Mouse (Mus musculus) thymus, postnatal 36 days (tissue): ENCODE results near the gene Acot7.

Experiments
- DNase-seq, 2 experiments: peaks; one replicate each; pipeline ENCODE4 v3.0.0; 2022; ENCODE audit warnings: mixed read lengths in 2 of 2

The Acot7 gene

DNA sequence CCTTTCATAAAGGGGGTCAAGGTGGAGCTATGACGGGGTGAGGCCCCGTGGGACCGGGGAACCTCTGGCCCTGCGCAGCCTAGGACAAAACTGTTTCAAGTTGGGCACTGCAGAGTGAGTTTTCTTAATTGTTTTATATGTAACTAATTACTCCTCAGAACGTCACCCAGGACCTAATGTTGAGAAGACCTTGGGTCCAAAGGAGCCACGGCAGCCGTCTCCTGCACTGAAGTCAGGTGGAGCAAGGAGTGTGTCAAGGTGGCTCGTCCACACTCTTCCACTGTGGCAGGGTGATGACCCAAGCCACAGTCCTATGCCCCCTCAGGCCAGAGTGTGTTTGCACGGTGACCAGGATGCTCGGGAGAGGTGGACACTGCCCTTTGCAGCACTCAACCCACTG is 125.2 kb downstream of the Acot7 start:
- DNase-seq, result no peak

DNA sequence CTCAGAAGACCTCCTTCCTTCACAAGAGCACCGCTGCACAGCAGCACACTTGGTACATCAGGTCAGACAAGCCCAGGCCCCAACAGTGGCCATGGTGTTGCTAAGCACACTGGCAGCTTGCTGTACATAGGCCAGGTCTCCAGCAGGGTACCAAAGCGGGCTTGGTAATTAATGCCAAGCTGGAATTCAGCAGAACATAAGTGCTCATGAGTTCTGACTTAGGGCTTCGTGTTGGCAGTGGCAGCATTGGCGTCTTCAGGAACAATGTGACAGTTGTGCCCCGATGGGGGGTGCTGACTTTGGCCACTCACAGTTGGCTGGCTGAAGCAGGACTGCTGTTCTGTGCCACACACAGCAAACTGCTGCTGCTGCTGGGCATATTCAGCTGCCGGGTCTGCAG is 126.8 kb downstream of the Acot7 start:
- no peak for DNase-seq

DNA sequence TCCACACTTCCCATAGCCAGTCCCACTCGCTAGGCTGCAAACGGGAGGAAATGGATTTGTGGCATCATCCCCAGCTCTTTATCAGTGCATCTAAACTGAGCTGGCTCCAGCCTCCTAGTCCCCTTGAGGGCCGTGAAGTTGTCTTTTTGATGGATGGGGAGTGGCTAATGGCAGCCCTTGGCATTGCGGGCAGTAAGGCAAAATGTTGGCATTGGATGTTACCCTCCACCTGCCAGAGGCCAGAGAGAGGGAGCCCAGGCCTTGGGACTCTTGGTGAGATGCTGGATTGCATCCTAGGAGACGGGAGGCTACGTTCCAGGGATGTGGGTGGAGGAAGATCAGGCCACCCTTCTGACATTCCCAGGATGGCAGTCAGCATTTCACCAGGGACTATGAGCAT is 128.1 kb downstream of the Acot7 start:
- DNase-seq, result no peak

DNA sequence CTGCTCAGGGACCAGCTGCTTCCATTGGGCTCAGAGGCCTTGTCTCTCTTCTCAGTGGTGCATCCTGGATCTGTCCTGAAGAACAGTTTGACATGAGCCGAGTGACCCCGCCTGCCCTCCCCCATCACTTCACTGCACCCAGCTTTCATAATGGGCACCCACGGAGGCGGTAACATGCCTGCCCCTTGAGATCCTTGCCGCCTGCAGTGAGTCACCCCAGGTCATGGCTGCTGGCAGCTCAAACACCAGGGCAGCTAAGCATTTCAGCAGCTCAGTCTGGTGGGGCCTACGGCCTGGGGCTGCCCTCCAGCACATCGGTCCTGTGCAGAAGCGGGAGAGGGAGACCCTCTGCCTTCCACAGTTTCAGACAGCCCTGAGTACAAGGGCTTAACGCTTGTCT is 129.6 kb downstream of the Acot7 start:
- no peak for DNase-seq

DNA sequence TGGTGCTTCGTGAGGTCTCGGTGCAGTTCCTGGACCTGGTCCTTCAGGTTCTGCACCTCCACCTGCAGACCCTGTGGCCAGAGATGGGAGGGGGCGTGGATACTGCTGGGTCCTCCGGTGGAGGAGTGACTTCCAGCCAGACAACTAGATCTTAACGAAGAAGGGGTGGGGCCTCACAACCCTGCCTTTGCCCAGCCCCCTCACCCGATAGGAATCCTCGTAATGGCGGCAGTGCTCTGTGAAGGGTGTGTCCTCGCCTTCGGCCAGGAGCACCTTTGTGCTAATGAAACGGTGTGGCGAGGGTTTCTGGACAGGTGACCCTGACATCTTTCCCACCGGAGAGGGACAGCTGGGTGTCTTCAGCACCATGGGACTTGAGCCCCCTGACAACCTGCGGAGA is 134.3 kb downstream of the Acot7 start:
- no peak for DNase-seq

DNA sequence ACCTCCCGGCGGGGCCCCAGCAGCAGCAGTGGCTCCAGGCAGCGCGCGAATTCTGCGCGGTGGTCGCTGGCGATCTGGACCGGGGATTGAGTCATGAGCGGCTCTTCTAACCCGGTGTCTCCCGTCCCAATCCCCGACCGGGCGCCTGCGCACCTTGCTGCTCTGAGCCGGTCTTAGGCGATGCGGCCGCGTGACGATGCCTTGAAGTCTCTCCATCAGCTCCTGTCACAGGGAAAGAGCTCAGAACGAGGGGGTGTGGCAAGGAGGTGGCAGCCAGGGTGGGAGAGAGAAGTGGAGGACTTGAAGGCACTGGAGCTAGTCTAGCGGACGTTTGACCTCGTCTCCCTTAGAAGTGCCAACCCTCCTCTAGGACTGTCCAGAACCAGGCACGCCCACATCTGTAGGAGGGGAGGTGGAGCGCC is 135.3 kb downstream of the Acot7 start:
- DNase-seq, result no peak

DNA sequence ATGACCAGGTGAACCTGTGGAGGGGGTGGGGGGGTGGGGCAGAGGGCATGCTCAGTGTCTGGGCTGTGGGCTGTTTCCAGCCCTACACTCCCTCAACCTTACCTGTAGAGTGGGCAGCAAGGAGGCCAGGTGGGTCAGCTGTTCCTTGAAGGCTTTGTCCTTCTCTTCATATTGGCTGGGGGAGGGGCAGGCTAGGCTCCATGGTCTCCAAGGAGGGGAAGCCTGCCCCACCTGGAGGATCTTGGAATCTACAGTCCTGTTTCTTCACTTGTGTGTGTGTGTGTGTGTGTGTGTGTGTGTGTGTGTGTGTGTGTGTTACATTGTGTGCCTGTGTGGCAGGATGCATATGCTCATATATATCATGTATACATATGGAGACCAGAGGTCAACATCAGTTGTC is 136.0 kb downstream of the Acot7 start:
- no peak for DNase-seq

DNA sequence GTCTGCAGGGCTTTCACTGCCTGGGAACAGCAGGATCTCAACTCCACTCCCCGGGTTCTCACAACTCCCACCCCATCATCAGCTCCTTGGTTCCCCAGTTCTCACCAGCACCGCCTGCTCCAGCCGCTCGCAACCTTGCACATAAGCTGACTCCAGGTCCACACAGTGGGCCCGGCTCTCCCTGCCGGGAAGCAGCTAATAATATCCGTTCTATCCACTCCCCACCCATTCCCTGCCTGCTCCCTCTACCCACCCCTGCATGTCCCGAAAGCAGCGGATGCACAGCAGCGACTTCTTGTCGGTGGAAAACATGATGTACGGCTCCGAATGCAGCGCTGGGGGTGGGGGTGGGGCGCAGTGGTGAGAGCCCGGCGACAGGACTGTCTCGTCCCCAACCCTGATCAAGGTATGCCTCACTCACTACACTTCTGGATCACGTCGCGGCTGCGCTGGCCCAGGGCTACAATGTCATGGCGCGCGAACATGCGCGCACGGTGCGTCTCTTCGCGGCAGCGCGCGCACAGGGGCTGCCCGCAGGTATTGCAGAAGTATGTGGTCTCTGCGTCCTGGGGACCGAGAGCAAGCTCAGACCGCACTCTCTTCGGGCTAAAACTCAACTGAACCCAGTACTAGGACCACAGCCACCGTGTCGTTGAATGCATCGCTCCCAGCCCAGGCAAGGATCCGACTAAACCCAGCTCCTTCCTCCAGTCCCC is 137.7 kb downstream of the Acot7 start:
- no peak for DNase-seq

DNA sequence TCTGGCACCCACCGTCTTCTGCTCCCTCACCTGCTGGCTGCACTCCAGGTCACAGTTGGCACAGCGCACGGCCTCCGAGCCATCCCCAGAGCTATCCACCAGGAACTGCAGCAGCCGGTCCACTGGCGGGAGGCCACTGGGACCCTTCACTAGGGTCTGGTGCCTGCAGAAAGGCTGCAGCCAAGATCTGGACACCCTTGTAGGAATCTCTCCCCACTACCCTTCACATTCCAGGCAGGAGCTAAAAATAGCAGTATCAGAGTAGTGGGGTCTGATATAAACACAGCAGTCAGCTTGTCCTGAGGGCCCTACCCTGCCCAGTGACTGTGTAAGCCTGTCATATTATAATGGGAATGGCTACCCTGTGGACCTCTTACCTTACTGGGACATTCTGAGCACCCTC is 139.7 kb downstream of the Acot7 start:
- DNase-seq, result no peak

DNA sequence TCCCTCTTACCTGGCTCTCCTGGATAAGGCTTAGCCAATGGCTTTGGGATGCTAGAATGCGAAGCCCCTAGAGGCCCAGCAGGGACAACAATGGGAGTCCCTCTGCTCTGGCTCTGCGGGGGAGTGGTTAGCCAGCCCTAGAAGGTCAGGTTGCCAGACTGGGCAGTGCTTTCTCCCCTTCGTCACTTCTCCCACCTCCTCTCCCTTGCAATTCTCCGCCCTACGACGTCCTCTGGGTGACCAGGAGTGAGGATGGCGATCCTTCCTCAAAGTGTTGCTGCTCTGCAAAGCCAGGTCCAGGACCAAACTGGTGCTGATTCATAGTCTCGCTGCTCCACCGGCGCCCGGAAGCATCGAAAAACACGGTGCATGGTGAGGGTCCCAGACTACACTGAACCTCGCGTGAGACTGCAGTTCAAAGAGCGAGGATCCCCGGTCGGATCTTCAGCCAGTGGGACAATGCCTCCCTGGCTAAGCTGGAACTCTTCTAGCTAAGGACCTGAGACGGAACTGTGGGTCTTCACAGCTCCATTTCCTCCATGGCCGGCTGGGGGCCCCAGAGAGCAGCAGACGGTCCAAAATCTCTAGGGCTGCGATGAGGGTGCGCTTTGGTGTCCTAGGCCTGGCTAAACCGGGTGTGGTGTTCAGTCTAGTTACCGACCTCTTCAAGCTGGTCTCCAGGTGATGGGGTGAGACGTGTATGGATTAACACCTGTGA is 140.7 kb downstream of the Acot7 start, which contains the start of gene Rnf207:
Gene Rnf207, minus strand, starts transcription at position 477 of the 718 bp plus-strand sequence.
- DNase-seq, result peak; percentile 38 to 49
